Mouse (Mus musculus) Patski (cell line): ENCODE results near the gene Slc25a23. TPM values are rescaled to one million over a fixed set of nuclear protein-coding genes. Genes with fewer than 3 reads are reported as not detected.
"Not testable (repeated sequence)": the region's sequence is repeated elsewhere in the genome, so short reads cannot be mapped to it uniquely, and the experiment has no call there.

Experiments used
- ATAC-seq: fragments of 100-300 bp; one replicate; pipeline ENCODE4 v1.8.0; 2021
- CTCF ChIA-PET: fragments of 350-600 bp; sonication (Branson Sonifier 250); formaldehyde crosslinking; loops from one replicate; lab custom pipeline; 2022; ENCODE audit warnings: inconsistent platforms; lab: Charles Lee
- POLR2A ChIA-PET: fragments of 350-600 bp; sonication (Branson Sonifier 250); formaldehyde crosslinking; loops from one replicate; lab custom pipeline; 2022; ENCODE audit warnings: antibody characterized with exemption, inconsistent platforms; lab: Charles Lee
- DNase-seq: peaks from one replicate; pipeline ENCODE4 v3.0.0-alpha.2; 2011; ENCODE audit warnings: low read depth, low spot score
- H3K27me3 ChIP-seq: fragments of 371-371 bp; one replicate; pipeline ENCODE4 v1.5.1; 2021
- CTCF ChIP-seq: fragments of 100-300 bp; IDR thresholded peaks from one replicate; pipeline ENCODE4 v1.5.1; 2021
- in situ Hi-C: fragments of 300-500 bp; cut with MboI; formaldehyde crosslinking; loops from 3 replicates; pipeline ENCODE4 v1.11.1; 2018; ENCODE audit warnings: low pct_unique_long_range_greater_than_20kb, mixed read lengths
- polyA plus RNA-seq: library from polyadenylated mRNA; unstranded; gene quantifications from one replicate; pipeline ENCODE4 v1.2.3, GENCODE M21; 2021

Gene Slc25a23
- polyA plus RNA-seq, 1 experiment from 2014 or later: 111 TPM

GRCm38 (mm10) chr17:57070699-57071098, 11.0 kb upstream of the Slc25a23 start:
- no peak for TF ChIP-seq CTCF
- DNase-seq (no peak), ATAC-seq (no peak)
- no peaks in the 10 kb centered on the region for H3K27me3 ChIP-seq
- CTCF ChIA-PET: interaction anchor here (1.2 kb wide), 1 partner anchor 10 kb away, joined by 3 read pairs; no protein-coding TSS in a partner anchor
- in situ Hi-C loops: no loop called here
- POLR2A ChIA-PET: no interaction called here

GRCm38 (mm10) chr17:57070272-57070671, 10.6 kb upstream of the Slc25a23 start:
- ATAC-seq: no peak
- POLR2A ChIA-PET: no interaction called here

GRCm38 (mm10) chr17:57066908-57067307, 7.2 kb upstream of the Slc25a23 start:
- no peak for TF ChIP-seq CTCF
- ATAC-seq (no peak), DNase-seq (no peak)
- POLR2A ChIA-PET: no interaction called here
- in situ Hi-C loops: no loop called here
- H3K27me3 ChIP-seq: no peaks in the 10 kb centered on the region
- CTCF ChIA-PET: interaction anchor here (1.1 kb wide), 1 partner anchor 56 kb away, joined by 3 read pairs; no protein-coding TSS in a partner anchor

More at GRCm38 (mm10) chr17:57070272-57070671, 10.6 kb upstream of the Slc25a23 start:
- CTCF ChIA-PET: interaction anchor here (1.2 kb wide), 1 partner anchor 9 kb away, joined by 3 read pairs; no protein-coding TSS in a partner anchor
- TF ChIP-seq CTCF: no peak
- no peak for DNase-seq
- H3K27me3 ChIP-seq: no peaks in the 10 kb centered on the region
- in situ Hi-C loops: no loop called here

GRCm38 (mm10) chr17:57063031-57063430, 3.4 kb upstream of the Slc25a23 start:
- no peaks in the 10 kb centered on the region for H3K27me3 ChIP-seq
- no peak for TF ChIP-seq CTCF
- POLR2A ChIA-PET: interaction anchor here (0.7 kb wide), 1 partner anchor 243 kb away, joined by 5 read pairs; no protein-coding TSS in a partner anchor
- CTCF ChIA-PET: no interaction called here
- in situ Hi-C loops: loop anchor here (5.0 kb wide), 1 partner anchor 66 kb away; the partner anchor contains the start of gene Alkbh7
- DNase-seq: no peak
- no peak for ATAC-seq

- ATAC-seq (no peak), DNase-seq (no peak)
- ChIA-PET POLR2A (interaction anchor here (0.7 kb wide), 1 partner anchor 243 kb away, joined by 5 read pairs; no protein-coding TSS in a partner anchor), CTCF (no interaction called here)
- in situ Hi-C loops: loop anchor here (5.0 kb wide), 1 partner anchor 65 kb away; the partner anchor contains the start of gene Alkbh7
- TF ChIP-seq CTCF: no peak
- no peaks in the 10 kb centered on the region for H3K27me3 ChIP-seq
Observed at GRCm38 (mm10) chr17:57062548-57062947, 2.9 kb upstream of the Slc25a23 start.

- ChIA-PET CTCF (no interaction called here), POLR2A (no interaction called here)
- no peak for DNase-seq
- peak; percentile 25 for ATAC-seq
- no peak for TF ChIP-seq CTCF
- in situ Hi-C loops: loop anchor here (5.0 kb wide), 1 partner anchor 65 kb away; the partner anchor contains the start of gene Alkbh7
- H3K27me3 ChIP-seq: no peaks in the 10 kb centered on the region
Observed at GRCm38 (mm10) chr17:57062011-57062521, 2.4 kb upstream of the Slc25a23 start.

GRCm38 (mm10) chr17:57061069-57061468, 1.4 kb upstream of the Slc25a23 start:
- no peak for ATAC-seq

GRCm38 (mm10) chr17:57060231-57060801, 653 bp upstream of the Slc25a23 start:
- in situ Hi-C loops: loop anchor here (5.0 kb wide), 1 partner anchor 63 kb away; the partner anchor contains the start of gene Alkbh7
- DNase-seq (peak; percentile 73), ATAC-seq (peak; percentile 88)
- no peak for TF ChIP-seq CTCF
- ChIA-PET POLR2A (no interaction called here), CTCF (interaction anchor here (1.1 kb wide), 3 partner anchors 11 to 216 kb away, joined by 3 to 5 read pairs (median 3); partner anchors contain the start of gene Khsrp)
- no peaks in the 10 kb centered on the region for H3K27me3 ChIP-seq

More at GRCm38 (mm10) chr17:57061069-57061468, 1.4 kb upstream of the Slc25a23 start:
- CTCF ChIA-PET: interaction anchor here (1.1 kb wide), 3 partner anchors 10 to 215 kb away, joined by 3 to 5 read pairs (median 3); partner anchors contain the start of gene Khsrp
- DNase-seq: no peak
- TF ChIP-seq CTCF: no peak
- no peaks in the 10 kb centered on the region for H3K27me3 ChIP-seq
- POLR2A ChIA-PET: no interaction called here
- in situ Hi-C loops: loop anchor here (5.0 kb wide), 1 partner anchor 64 kb away; the partner anchor contains the start of gene Alkbh7

- no peak for TF ChIP-seq CTCF
- in situ Hi-C loops: no loop called here
- DNase-seq (no peak), ATAC-seq (no peak)
- ChIA-PET CTCF (no interaction called here), POLR2A (no interaction called here)
- no peaks in the 10 kb centered on the region for H3K27me3 ChIP-seq
Observed at GRCm38 (mm10) chr17:57058891-57059485, 675 bp downstream of the Slc25a23 start, which contains the start of gene Crb3. TSS of gene Crb3 (plus strand) at chr17:57059105.

GRCm38 (mm10) chr17:57056246-57056645, 3.4 kb downstream of the Slc25a23 start:
- no peak for TF ChIP-seq CTCF
- DNase-seq (no peak), ATAC-seq (no peak)
- in situ Hi-C loops: no loop called here
- ChIA-PET POLR2A (interaction anchor here (0.7 to 1.0 kb wide), 2 partner anchors 26 to 236 kb away, joined by 4 to 5 read pairs; no protein-coding TSS in a partner anchor), CTCF (interaction anchor here (1.5 kb wide), 1 partner anchor 25 kb away, joined by 3 read pairs; the partner anchor contains the start of gene Khsrp)
- H3K27me3 ChIP-seq: no peaks in the 10 kb centered on the region

GRCm38 (mm10) chr17:57051679-57052078, 8.0 kb downstream of the Slc25a23 start:
- H3K27me3 ChIP-seq, in situ Hi-C loops, POLR2A ChIA-PET, DNase-seq, ATAC-seq: not testable (repeated sequence)
- CTCF ChIA-PET: interaction anchor here (0.7 kb wide), 1 partner anchor 174 kb away, joined by 4 read pairs; no protein-coding TSS in a partner anchor
